Mouse (Mus musculus): ENCODE results near the gene Golgb1. TPM values are rescaled to one million over a fixed set of nuclear protein-coding genes. Genes with fewer than 3 reads are reported as not detected.

Gene Golgb1
- total RNA-seq, 1 experiment: 52.6 TPM

- in situ Hi-C loops (cut with MboI; ENCODE audit: low sequenced_read_pairs in 2 of 2, unreplicated experiment in 2 of 2): no loop called here
- H3K4me1 ChIP-seq (ENCODE audit: control insufficient read depth in 2 of 2, insufficient read depth in 2 of 2, low read length in 2 of 2, poor library complexity in 1 of 2): no peaks in the 10 kb centered on the region
- no peak overlapping the region for H3K9ac ChIP-seq (ENCODE audit: insufficient read depth, low read depth, low read length, poor library complexity, severe bottlenecking)
- H3K36me3 ChIP-seq (ENCODE audit: control insufficient read depth, insufficient read depth, low read length, poor library complexity, severe bottlenecking): peaks cover 24% of the 10 kb centered on the region
- DNase-seq (ENCODE audit: low read depth, low spot score): no peak
- TF ChIP-seq ZC3H11A (IDR thresholded peaks at IDR 0.05; ENCODE audit: borderline replicate concordance, low read depth, low read length) (no peak), CHD2 (IDR thresholded peaks at IDR 0.05; ENCODE audit: low read depth, low read length) (no peak), HCFC1 (IDR thresholded peaks at IDR 0.05; ENCODE audit: borderline replicate concordance, insufficient read depth, low read length) (no peak), MAFK (IDR thresholded peaks at IDR 0.05; ENCODE audit: insufficient read depth, low read depth, low read length) (no peak), ZNF384 (IDR thresholded peaks at IDR 0.05; ENCODE audit: low read depth, low read length) (no peak)
- H3K9me3 ChIP-seq (ENCODE audit: control insufficient read depth, insufficient read depth, low read depth, low read length): no peaks in the 10 kb centered on the region
- H3K4me3 ChIP-seq (ENCODE audit: insufficient read depth in 1 of 2, low read depth in 1 of 2, low read length in 2 of 2, poor library complexity in 1 of 2, severe bottlenecking in 1 of 2): no peak overlapping the region
- H3K27ac ChIP-seq (ENCODE audit: insufficient read depth, low read depth, low read length, poor library complexity, severe bottlenecking): no peak overlapping the region
Observed at GRCm38 (mm10) chr16:36932546-36932945, 57.6 kb downstream of the Golgb1 start.

- Histone ChIP-seq H3K4me1 (ENCODE audit: control insufficient read depth in 2 of 2, insufficient read depth in 2 of 2, low read length in 2 of 2, poor library complexity in 1 of 2) (no peaks in the 10 kb centered on the region), H3K27ac (ENCODE audit: insufficient read depth, low read depth, low read length, poor library complexity, severe bottlenecking) (no peak overlapping the region), H3K9ac (ENCODE audit: insufficient read depth, low read depth, low read length, poor library complexity, severe bottlenecking) (no peak overlapping the region), H3K36me3 (ENCODE audit: control insufficient read depth, insufficient read depth, low read length, poor library complexity, severe bottlenecking) (peaks cover 12% of the 10 kb centered on the region), H3K4me3 (ENCODE audit: insufficient read depth in 1 of 2, low read depth in 1 of 2, low read length in 2 of 2, poor library complexity in 1 of 2, severe bottlenecking in 1 of 2) (no peak overlapping the region), H3K9me3 (ENCODE audit: control insufficient read depth, insufficient read depth, low read depth, low read length) (no peaks in the 10 kb centered on the region)
- TF ChIP-seq ZNF384 (IDR thresholded peaks at IDR 0.05; ENCODE audit: low read depth, low read length) (no peak), ZC3H11A (IDR thresholded peaks at IDR 0.05; ENCODE audit: borderline replicate concordance, low read depth, low read length) (no peak), HCFC1 (IDR thresholded peaks at IDR 0.05; ENCODE audit: borderline replicate concordance, insufficient read depth, low read length) (no peak), MAFK (IDR thresholded peaks at IDR 0.05; ENCODE audit: insufficient read depth, low read depth, low read length) (no peak), CHD2 (IDR thresholded peaks at IDR 0.05; ENCODE audit: low read depth, low read length) (no peak)
- DNase-seq (ENCODE audit: low read depth, low spot score): no peak
- in situ Hi-C loops (cut with MboI; ENCODE audit: low sequenced_read_pairs in 2 of 2, unreplicated experiment in 2 of 2): no loop called here
Observed at GRCm38 (mm10) chr16:36934131-36934840, 59.3 kb downstream of the Golgb1 start.

GRCm38 (mm10) chr16:36934841-36935620 lies 60.1 kb downstream of the Golgb1 start, which contains the start of gene Hcls1:
TSS of gene Hcls1 (plus strand) at chr16:36934983.
- Histone ChIP-seq H3K27ac (ENCODE audit: insufficient read depth, low read depth, low read length, poor library complexity, severe bottlenecking) (no peak within 1 kb of the TSS), H3K36me3 (ENCODE audit: control insufficient read depth, insufficient read depth, low read length, poor library complexity, severe bottlenecking) (peaks cover 10% of the 10 kb centered on the region), H3K9me3 (ENCODE audit: control insufficient read depth, insufficient read depth, low read depth, low read length) (no peaks in the 10 kb centered on the region), H3K4me3 (ENCODE audit: insufficient read depth in 1 of 2, low read depth in 1 of 2, low read length in 2 of 2, poor library complexity in 1 of 2, severe bottlenecking in 1 of 2) (no peak within 1 kb of the TSS), H3K9ac (ENCODE audit: insufficient read depth, low read depth, low read length, poor library complexity, severe bottlenecking) (no peak within 1 kb of the TSS), H3K4me1 (ENCODE audit: control insufficient read depth in 2 of 2, insufficient read depth in 2 of 2, low read length in 2 of 2, poor library complexity in 1 of 2) (no peaks in the 10 kb centered on the region)
- no peak for DNase-seq (ENCODE audit: low read depth, low spot score)
- in situ Hi-C loops (cut with MboI; ENCODE audit: low sequenced_read_pairs in 2 of 2, unreplicated experiment in 2 of 2): no loop called here
- no peak for TF ChIP-seq ZNF384 (IDR thresholded peaks at IDR 0.05; ENCODE audit: low read depth, low read length)
- no peak for TF ChIP-seq ZC3H11A (IDR thresholded peaks at IDR 0.05; ENCODE audit: borderline replicate concordance, low read depth, low read length)
- no peak for TF ChIP-seq CHD2 (IDR thresholded peaks at IDR 0.05; ENCODE audit: low read depth, low read length)
- TF ChIP-seq HCFC1 (IDR thresholded peaks at IDR 0.05; ENCODE audit: borderline replicate concordance, insufficient read depth, low read length): no peak
- TF ChIP-seq MAFK (IDR thresholded peaks at IDR 0.05; ENCODE audit: insufficient read depth, low read depth, low read length): no peak

- Histone ChIP-seq H3K4me3 (ENCODE audit: insufficient read depth in 1 of 2, low read depth in 1 of 2, low read length in 2 of 2, poor library complexity in 1 of 2, severe bottlenecking in 1 of 2) (no peak overlapping the region), H3K9me3 (ENCODE audit: control insufficient read depth, insufficient read depth, low read depth, low read length) (no peaks in the 10 kb centered on the region), H3K36me3 (ENCODE audit: control insufficient read depth, insufficient read depth, low read length, poor library complexity, severe bottlenecking) (peaks cover 8% of the 10 kb centered on the region), H3K9ac (ENCODE audit: insufficient read depth, low read depth, low read length, poor library complexity, severe bottlenecking) (no peak overlapping the region), H3K4me1 (ENCODE audit: control insufficient read depth in 2 of 2, insufficient read depth in 2 of 2, low read length in 2 of 2, poor library complexity in 1 of 2) (no peaks in the 10 kb centered on the region), H3K27ac (ENCODE audit: insufficient read depth, low read depth, low read length, poor library complexity, severe bottlenecking) (no peak overlapping the region)
- TF ChIP-seq ZC3H11A (IDR thresholded peaks at IDR 0.05; ENCODE audit: borderline replicate concordance, low read depth, low read length) (no peak), ZNF384 (IDR thresholded peaks at IDR 0.05; ENCODE audit: low read depth, low read length) (no peak), HCFC1 (IDR thresholded peaks at IDR 0.05; ENCODE audit: borderline replicate concordance, insufficient read depth, low read length) (no peak), CHD2 (IDR thresholded peaks at IDR 0.05; ENCODE audit: low read depth, low read length) (no peak), MAFK (IDR thresholded peaks at IDR 0.05; ENCODE audit: insufficient read depth, low read depth, low read length) (no peak)
- in situ Hi-C loops (cut with MboI; ENCODE audit: low sequenced_read_pairs in 2 of 2, unreplicated experiment in 2 of 2): no loop called here
- DNase-seq (ENCODE audit: low read depth, low spot score): no peak
Observed at GRCm38 (mm10) chr16:36935814-36936213, 60.9 kb downstream of the Golgb1 start.
